Mouse (Mus musculus) mesoderm, embryonic 11.5 days (tissue): ENCODE measurements around the gene Foxp1.

Experiments
- DNase-seq: peaks from one replicate; pipeline ENCODE4 v3.0.0-alpha.2; 2012; ENCODE audit warnings: low read depth, low spot score

The Foxp1 gene

DNA sequence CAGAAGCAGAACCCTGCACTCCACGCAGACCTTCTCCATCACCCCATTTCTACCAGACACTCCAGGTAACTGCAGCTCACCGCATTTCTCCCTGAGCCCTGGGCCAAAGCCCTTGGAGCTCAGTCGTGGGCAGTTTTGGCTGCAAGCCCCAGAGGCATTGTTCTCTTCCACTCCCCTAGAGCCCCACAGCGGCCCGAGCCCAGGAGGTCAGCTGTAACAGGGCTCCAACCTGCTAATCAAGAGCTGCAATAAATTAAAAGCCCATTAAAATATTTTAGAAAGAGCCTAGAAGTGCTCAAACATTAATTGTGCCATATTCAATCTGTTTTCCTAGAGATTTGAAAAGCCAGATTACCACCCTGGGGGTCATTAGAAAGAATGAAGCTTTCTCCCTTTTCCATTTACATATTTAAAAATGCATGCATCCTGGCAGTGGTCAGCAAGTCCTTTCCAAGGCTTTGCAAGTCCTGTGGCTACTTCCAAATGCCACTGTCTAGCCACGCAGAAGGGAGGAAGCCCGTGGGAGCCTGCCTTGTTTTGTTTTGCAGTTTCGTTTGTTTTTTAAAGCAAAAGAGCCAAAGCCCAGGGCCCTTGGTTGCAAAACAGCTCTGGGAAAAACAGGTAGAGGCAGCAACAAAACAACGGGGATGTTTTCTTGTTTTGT lies 83.2 kb downstream of the Foxp1 start:
- no peak for DNase-seq

DNA sequence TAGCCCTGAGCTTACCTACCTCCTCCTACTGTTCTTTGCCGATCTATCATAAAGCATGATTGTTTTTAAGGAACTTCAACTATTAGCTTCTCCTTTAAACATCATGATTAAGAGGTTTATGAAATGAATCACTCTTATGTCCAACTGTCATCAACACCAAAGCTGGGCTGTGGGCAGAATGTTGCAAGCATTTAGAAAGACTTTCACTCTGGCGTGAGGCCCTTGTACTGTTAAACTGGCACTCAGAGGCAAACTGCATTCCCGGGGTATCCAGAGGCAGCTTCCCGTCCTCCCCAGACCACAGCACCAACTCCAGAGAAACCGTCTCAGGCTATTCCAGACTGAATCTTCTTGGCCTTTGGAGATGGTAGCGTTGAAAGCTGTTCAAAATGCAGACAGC lies 86.2 kb downstream of the Foxp1 start:
- no peak for DNase-seq

DNA sequence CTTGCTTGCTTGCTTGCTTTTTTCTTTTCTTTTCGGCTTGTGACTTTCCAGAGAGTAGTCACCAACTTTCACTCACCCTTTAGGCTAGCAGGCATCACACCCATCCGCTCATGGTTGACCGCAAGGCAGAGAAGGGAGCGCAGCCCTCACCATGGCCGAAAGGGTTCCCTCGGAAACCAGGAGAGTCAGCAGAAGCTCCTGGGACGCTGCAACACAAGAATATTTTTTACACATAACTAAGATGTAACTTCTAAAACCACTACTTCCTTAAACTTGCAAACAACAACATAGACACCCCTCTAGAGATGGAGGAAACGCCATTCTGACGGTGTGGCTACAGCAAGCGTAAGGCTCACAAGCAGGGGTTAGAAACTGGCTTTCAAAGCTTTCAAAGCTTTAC lies 87.4 kb downstream of the Foxp1 start:
- DNase-seq: no peak

DNA sequence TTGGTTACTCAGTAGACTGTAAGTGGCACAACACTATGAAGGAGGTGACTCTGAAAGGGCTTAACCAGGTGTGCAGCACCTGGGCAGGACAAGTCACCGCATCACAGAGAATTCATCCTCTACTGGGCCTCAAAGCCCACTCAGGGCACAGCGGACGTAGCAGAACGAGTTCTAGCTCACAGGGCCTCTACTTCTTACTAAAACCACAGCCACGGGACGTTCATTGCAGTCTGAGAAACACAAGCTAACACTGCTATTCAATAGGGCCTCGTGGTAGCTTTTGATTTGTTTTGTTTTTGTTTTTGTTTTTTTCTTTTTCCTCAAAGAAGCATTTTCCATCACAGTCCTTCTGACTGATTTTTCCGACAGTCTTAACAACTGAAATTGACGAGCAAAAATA lies 89.5 kb downstream of the Foxp1 start:
- no peak for DNase-seq

DNA sequence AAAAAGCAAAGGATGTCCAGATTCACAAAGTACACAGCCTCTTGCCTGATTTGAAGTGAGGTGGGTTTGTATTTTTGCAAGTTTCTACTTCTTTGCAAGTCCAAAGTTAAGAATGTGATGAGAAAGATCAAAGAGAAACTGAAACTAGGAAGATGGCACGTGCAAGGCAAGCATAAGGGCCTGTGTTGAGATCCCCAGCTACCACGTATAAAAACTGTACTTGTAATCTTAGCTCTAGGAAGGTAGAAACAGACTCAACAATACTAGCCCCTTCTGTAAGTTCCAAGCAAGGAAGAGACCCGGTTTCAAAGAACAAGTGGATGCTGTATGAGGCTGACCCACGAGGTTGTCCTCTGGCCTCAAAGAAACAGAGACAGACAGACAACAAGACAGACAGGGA lies 90.6 kb downstream of the Foxp1 start:
- no peak for DNase-seq

DNA sequence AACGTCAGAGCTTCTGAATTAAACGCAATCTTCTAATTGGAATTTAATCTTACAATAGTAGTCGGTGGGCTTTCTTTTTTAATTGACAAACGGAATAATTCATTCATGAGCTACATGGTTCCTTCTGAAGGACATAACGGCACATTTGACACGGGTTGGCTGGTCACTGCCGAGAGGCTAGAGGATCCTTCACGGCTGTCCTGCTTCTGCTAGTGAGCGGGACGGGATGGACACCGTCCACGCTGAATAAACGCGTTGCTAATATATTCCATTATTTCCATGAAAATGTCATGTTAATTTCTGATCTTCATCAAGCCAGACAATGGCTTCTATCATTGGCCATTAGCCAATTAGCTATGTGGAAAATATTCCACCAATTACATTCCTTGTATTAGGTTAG lies 92.0 kb downstream of the Foxp1 start:
- no peak for DNase-seq

DNA sequence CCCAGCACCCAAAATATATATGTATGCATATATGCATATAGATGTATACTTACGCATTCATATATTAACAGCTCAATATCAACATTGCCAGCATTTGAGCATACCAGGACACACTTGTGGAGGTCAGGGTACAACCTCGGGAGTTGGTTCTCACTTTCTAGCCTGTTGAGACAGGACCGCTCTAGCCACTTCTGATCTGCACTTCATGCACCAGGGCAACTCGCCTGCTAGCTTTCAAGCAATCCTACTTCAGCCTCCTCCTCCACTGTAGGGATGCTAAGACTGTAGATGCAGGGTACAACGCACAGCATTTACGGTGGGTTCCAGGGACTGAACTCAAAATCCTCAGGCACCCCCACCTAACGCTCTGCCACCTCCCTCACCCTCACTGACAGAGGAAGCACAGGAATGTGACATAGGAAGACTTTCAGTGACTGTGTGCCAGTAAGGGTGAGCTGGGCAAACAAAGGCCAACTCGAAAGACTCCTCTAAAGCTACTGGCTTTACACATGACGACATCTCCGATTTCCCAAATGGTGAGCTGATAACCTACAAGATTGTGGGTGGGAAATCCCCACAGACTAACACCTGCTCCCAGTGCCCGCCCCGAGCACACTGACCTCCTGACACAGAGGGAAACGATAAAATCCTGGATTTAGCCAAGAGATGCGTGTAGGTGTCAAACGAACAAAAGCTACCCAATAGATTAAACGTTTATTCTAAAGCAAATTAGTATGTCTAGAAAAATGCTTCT lies 93.0 kb downstream of the Foxp1 start:
- no peak for DNase-seq

DNA sequence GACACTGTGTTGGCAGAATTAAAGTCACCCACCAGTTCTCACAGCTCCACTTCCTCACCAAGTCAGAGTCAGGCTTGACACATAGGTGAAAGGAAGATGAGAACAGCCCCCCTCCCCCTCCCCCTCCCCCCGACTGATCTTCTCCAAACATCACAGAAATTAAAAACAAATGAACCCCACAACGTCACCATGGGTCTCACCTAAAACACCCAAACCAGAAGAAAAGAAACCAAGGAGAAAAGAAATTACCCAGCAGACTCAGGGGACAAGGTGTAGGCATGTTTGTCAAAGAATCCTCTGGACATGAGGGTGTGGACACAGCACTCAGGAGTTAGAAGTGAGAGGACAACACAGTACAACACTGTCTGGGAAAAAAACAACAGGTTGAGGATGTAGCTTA lies 93.6 kb downstream of the Foxp1 start:
- no peak for DNase-seq

DNA sequence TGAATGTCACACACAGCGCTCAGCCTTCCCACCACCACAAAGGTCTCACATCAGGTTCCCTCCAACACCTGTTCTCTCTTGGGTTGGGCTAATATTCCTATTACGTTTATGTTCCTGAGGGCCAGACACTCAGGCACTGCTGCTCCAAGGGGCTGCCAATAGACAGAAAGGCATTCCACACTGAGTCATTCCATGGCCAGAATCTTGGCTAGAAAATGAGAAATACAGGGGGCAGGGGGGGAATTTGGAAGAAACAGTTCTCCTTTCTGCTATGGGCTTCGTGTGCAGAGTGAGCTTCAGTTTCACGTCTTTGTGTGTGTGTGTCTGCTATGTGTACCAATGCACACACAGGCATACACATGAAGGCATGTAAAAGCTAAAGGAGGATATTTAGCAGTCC lies 95.2 kb downstream of the Foxp1 start:
- no peak for DNase-seq

DNA sequence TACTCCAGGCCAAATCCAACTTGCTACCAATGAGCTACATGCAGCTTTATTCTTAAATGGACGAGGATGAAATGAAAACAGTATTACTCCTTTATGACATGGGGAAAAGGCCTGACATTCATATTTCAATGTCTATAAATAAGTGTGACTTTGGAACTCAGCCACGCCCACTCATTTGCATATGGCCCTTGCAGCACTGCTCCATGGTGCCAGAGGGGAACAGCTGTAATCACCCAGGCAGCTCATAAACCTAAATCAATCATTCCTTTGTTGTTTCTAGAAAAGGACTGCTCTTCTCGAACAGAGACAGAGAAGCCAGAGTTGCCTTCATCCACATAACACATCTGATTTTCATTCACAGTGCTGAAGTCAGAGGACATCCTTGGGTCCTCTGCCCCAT lies 97.5 kb downstream of the Foxp1 start:
- DNase-seq: peak; percentile 30

DNA sequence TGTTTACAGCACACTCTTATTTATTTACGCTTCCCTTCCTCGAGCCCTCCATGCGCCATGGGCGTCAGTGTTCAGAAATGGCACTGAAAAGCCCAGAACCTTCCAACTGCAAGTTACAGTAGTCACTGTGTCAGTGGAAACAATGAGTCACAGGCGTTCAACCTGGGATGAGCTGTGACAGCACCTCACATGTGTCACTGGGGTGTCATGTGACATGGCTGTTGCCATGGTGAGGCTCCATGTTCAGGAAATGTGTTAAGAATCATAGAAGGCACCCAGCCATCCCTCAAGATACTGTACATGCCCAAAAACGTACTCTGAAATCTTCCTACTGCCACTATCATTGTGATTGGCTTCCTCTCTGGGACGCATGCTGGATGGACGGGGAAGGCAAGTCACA lies 101.9 kb downstream of the Foxp1 start:
- DNase-seq: no peak

DNA sequence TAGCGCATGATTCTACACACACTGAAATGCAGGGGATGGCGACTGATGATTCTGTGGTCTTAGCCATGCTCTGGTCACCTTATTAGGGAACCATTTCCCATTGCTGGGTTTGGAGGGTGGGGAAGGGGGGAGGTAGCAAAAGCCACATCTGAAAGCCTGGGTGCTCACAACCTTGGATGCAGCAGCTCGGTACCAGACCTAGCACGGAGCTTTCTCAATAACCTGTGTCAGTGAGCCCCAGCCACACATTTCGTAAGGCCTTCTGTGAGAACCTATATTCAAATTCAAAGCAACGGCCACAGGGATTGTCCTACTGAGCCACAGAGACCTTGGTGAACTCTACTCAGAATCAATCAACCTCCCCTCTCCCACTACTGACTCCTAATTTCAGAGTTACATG lies 109.9 kb downstream of the Foxp1 start:
- DNase-seq: no peak

DNA sequence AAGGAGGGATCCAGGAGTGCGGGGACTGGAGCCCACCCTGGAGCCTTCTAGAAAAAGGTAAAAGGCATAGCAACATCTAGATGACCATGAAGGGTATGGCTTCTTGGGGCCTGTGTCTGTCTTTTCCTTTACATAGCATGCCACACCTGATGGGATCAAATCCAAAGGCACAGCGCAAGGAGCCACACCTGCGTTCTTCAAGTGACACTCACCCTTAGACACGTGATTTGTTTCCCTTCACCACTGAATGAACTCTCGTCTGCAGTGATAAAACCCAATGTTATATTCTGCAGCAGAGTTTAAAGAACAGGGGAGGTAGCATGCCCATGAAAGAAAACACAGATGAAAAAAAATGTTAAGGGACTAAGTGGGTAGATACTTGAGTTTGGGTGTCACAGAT lies 112.9 kb downstream of the Foxp1 start:
- DNase-seq: no peak

DNA sequence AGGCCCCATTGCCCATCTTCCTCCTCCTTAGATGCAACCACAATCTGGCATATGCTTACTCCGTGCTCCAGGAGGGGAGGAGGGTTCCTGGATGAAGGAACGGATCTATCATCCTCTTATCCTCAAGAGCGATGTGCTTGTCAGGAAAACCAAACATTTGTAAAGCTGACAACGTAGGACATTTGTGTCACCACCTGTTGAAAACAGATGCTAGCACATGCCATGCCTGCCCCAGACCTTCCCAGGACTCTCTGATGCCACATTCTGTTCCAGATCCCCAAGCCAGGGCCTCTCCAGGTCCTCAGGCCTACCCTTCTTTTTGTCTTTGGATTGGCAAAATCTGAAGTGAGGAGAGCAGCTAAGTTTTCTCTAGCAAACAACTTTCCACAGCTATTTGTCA lies 113.6 kb downstream of the Foxp1 start:
- no peak for DNase-seq

DNA sequence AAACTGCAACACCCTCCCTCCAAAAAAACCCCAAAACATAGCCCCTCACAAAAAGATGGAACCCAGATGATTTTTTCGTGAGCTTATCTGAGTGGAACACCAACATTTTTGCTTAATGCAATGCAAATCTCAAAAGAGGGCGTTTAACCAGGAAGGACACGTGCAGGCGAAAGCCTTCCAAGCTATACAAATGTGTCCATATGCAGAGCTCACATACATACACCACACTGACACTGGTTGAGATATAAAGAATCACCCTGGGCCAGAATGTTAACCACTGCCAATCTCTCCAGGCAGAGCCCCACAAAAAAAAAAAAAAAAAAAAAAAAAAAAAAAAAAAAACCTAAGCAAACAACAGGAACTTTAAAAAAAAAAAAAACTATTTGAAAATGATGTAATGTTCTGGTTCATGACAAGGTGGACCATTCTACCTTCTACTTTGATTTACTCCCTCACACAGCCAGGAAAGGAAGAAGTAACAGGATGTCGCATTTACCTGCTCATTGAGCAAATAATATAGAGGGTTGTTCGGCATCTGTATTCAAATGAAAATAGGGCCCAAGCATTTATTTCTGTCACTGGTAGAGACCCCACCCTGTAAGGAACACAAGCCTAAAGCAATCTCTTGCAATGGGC lies 118.6 kb downstream of the Foxp1 start:
- DNase-seq: no peak

DNA sequence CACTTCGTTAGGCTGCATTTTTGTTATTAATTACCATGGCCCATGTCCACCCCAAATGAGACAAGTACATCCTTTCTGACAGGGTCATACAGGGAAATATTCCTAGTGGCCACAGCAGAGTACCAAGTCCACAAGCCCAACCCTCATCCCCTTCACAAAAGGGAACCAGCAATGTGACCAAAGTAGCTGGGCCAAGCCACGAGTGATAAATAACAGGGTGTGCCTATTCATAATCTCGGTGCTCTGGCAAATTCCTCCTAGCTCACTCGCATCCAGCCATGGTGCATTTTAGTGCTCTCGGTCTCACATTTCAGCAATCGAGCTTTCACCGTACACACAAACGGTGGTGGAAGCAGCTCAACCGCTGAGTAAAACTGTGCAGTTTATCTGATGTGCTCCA lies 119.6 kb downstream of the Foxp1 start:
- DNase-seq: no peak

DNA sequence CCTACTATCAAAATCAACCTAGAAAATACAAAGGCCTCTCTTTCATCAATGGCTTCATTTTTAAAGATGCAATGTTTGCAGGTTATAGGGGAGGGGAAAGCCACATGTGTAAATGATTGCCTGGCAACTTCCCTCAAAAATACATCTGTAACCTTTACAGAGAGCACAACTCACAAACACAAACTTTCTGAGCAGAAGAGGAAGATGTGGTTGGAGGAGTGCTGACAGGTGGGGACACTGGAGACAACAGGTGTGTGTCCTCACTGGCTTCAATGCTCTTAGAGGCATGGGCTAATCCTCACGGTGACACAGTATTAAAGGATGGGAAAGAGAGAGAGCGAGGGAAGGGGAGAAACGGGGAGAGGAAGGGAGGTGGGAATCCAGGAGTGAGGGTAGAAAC lies 120.2 kb downstream of the Foxp1 start:
- DNase-seq: no peak

DNA sequence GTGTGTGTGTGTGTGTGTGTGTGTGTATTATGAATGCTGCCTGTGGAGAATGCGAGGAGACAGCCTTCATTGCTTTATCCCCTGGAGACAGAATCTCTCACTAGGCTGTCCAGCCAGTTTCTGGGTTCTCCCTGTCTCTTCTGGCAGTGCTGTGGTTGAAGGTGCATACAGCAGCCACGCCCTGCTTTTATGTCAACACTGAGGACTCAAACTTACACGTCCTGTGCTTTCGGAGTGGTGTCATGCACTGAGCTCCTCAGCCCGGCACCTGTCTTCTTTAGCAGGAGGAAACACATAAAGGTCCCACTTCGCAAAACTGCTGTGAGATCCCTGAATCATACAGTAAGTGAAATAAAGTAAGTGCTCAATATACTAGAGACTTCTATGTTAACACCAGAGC lies 120.7 kb downstream of the Foxp1 start:
- DNase-seq: no peak

DNA sequence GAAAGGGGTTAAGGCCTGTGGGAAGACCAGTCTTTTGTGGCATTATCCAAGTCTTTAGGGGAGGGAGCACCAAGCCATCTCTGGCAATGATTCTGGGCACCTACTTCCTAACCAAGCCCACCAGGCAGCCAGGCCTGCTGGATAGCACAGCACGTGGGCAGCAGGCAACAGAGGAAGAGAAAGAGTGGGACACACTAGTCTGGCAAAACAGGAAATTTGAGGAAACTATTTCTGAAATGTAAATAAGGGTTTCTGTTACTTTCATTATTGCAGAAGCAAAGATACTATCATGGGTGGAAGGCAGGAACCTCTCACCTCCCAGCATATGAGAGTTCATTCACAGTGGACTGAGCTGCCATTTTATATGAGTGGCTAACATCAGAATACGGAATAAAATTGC lies 121.3 kb downstream of the Foxp1 start:
- DNase-seq: no peak

DNA sequence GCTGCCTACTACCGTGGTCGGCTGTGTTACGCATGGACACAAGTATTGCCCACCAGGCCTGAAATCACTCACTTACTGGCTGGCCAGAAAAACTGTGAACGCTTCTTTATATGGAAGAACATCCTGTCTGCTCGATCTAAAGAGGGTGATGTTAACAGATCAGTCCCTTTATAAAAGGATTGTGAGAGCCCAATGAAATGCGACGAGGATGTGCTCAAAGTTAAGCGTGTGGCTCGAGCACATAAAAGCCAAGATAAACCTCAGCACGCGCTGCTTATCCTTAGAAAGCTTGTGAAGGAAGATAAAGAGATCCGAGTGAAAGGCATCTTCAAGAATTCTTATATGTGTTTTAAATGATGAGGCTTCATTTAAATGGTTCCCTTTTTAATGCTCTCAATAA lies 126.8 kb downstream of the Foxp1 start:
- DNase-seq: no peak

DNA sequence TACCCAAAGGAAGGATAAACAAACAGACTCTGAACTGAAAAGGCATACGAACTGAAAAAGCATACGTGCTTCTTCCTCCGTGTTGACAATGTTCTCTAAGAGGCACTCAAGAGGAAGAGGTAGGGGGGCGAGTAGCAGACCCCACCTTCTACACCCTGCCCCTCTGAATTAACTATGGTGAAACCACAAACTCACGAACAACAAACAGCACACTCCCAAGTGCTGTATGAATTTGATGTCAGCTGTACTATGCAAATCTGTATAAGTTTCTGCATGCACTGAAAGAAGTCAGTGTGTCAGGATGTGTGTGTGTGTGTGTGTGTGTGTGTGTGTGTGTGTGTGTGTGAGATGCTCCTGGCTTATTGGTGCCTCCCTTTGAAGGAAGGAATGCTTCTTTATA lies 127.7 kb downstream of the Foxp1 start:
- no peak for DNase-seq

DNA sequence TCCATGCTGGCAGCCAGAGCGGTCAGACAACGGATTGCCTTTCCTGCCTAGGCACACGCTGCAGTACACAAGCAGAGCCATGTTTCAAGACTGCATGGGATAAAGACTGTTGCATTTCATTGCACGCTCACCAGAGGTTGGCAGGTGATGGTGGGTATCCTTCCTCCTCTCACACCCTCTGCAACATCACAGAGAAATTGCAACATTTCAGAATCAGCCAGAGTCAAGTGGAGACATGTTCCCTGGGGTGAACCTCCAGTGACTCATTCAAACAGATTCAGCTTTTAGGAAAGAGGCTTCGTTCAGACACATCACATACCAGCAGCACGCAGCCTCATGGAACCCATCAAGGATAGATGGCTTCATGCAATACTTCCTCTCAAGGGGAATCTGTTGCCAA lies 130.0 kb downstream of the Foxp1 start:
- DNase-seq: no peak
